Mouse (Mus musculus): ENCODE results near the gene Ptpn21.

DNA sequence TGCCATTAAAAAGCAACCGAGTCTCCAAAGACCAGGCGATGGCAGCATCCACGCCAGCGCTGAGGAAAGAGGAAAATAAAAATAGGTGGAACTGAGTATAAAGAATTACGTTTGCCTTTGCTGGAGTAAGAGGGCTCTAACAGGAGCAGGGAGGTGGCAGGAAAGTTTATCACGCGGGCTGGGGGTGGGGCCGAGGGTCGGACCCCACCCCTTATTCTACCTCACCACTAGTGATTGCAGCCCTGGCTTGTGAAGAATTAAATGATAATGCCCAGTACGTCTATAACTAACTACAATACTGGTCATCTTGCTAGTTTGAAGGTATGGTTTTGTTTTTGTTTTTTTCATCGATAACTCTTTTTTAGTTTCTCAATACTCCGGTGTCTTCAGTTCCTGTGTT is 3.4 kb downstream of the Ptpn21 start:
- TF ChIP-seq POLR2A (IDR thresholded peaks at IDR 0.05; ENCODE audit: borderline replicate concordance, low read depth, low read length) (no peak), CTCF (IDR thresholded peaks at IDR 0.05; ENCODE audit: low read depth, low read length) (no peak)

All from bone marrow macrophage, adult 2 months (primary cell).